Mouse (Mus musculus) olfactory bulb, adult 2 months (tissue): ENCODE results near the gene Dlgap1. TPM values are rescaled to one million over a fixed set of nuclear protein-coding genes. Genes with fewer than 3 reads are reported as not detected.

Experiments used
- H3K27ac ChIP-seq: fragments of 200-500 bp; 2 replicates; pipeline ENCODE4 v1.5.1; 2012; ENCODE audit warnings: low read depth, low read length; ENCODE audit not compliant: insufficient read depth
- H3K4me1 ChIP-seq: fragments of 200-500 bp; 2 replicates; pipeline ENCODE4 v1.6.1; 2012; ENCODE audit warnings: low read length; ENCODE audit not compliant: control insufficient read depth, insufficient read depth
- H3K4me3 ChIP-seq: fragments of 200-500 bp; 2 replicates; pipeline ENCODE4 v1.5.1; 2012; ENCODE audit warnings: mild to moderate bottlenecking, low read depth, low read length, moderate library complexity; ENCODE audit not compliant: insufficient read depth
- CTCF ChIP-seq: fragments of 200-500 bp; IDR thresholded peaks from 2 replicates; pipeline ENCODE4 v1.5.1; 2012; ENCODE audit warnings: low read depth, mild to moderate bottlenecking, low read length, moderate library complexity; ENCODE audit not compliant: insufficient read depth
- POLR2A ChIP-seq: fragments of 200-500 bp; IDR thresholded peaks from 2 replicates; pipeline ENCODE4 v1.6.1; 2012; ENCODE audit warnings: mild to moderate bottlenecking, low read depth, low read length, moderate library complexity; ENCODE audit not compliant: insufficient read depth
- WGBS: fragments of 180-500 bp; shearing (Covaris S2); methylation state at CpG from one replicate; pipeline ENCODE4 v1.1.7; 2018; 5-methylcytosine and 5-hydroxymethylcytosine counted together
- polyA plus RNA-seq: library from polyadenylated mRNA; stranded (reverse); fragments of >200 nt; gene quantifications from 2 replicates; pipeline ENCODE4 v1.2.4, GENCODE M21; 2012; ENCODE audit warnings: low replicate concordance; ENCODE audit not compliant: missing spikeins, insufficient read depth, insufficient read length

Dlgap1 gene
- polyA plus RNA-seq, 1 experiment = 117 TPM

GRCm38 (mm10) chr17:70594277-70594676 lies 625.4 kb downstream of the Dlgap1 start:
- TF ChIP-seq CTCF = no peak
- no peak for TF ChIP-seq POLR2A
- WGBS = 42% methylated on average over 1 of the region's 1 CpGs
- H3K27ac ChIP-seq = peak overlapping the region; percentile 72; the same call in 1 of the 2 replicates
- no peak overlapping the region for H3K4me3 ChIP-seq
- H3K4me1 ChIP-seq = peaks cover 20% of the 10 kb centered on the region

GRCm38 (mm10) chr17:70596326-70596725 lies 627.5 kb downstream of the Dlgap1 start:
- no peak overlapping the region for H3K4me3 ChIP-seq
- peaks cover 15% of the 10 kb centered on the region for H3K4me1 ChIP-seq
- TF ChIP-seq POLR2A = no peak
- no peak for TF ChIP-seq CTCF
- H3K27ac ChIP-seq = peak overlapping the region; percentile 85
- WGBS = 30% methylated on average over 2 of the region's 2 CpGs

GRCm38 (mm10) chr17:70600462-70600861 lies 631.6 kb downstream of the Dlgap1 start:
- TF ChIP-seq POLR2A (no peak), CTCF (no peak)
- H3K4me1 ChIP-seq = peaks cover 8% of the 10 kb centered on the region
- WGBS = 58% methylated on average over 6 of the region's 6 CpGs
- 0 out of 2 replicates have a peak overlapping the region, but pooled peaks have one; percentile 36 for H3K27ac ChIP-seq
- no peak overlapping the region for H3K4me3 ChIP-seq

- TF ChIP-seq CTCF = no peak
- no peak for TF ChIP-seq POLR2A
- 85% methylated on average over 7 of the region's 7 CpGs for WGBS
- no peak overlapping the region for H3K4me3 ChIP-seq
- no peak overlapping the region for H3K27ac ChIP-seq
- H3K4me1 ChIP-seq = peaks cover 8% of the 10 kb centered on the region; the same call in 1 of the 2 replicates
These were observed 633.2 kb downstream of the Dlgap1 start for GRCm38 (mm10) chr17:70602051-70602450.

GRCm38 (mm10) chr17:70605659-70606058 lies 636.8 kb downstream of the Dlgap1 start:
- TF ChIP-seq POLR2A (no peak), CTCF (no peak)
- Histone ChIP-seq H3K27ac (no peak overlapping the region), H3K4me1 (peaks cover 5% of the 10 kb centered on the region; the same call in 1 of the 2 replicates), H3K4me3 (no peak overlapping the region)
- 66% methylated on average over 5 of the region's 5 CpGs for WGBS

GRCm38 (mm10) chr17:70612171-70612570 lies 643.3 kb downstream of the Dlgap1 start:
- no peak for TF ChIP-seq POLR2A
- TF ChIP-seq CTCF = no peak

GRCm38 (mm10) chr17:70613897-70614296 lies 645.0 kb downstream of the Dlgap1 start:
- 81% methylated on average over 7 of the region's 7 CpGs for WGBS
- Histone ChIP-seq H3K4me1 (0 out of 2 replicates have a peak, but pooled peaks cover 3% of the 10 kb centered on the region), H3K4me3 (no peak overlapping the region), H3K27ac (0 out of 2 replicates have a peak overlapping the region, but pooled peaks have one; percentile 21)
- no peak for TF ChIP-seq POLR2A
- TF ChIP-seq CTCF = no peak

More at GRCm38 (mm10) chr17:70612171-70612570, 643.3 kb downstream of the Dlgap1 start:
- 38% methylated on average over 6 of the region's 6 CpGs for WGBS
- Histone ChIP-seq H3K4me3 (no peak overlapping the region), H3K4me1 (0 out of 2 replicates have a peak, but pooled peaks cover 3% of the 10 kb centered on the region), H3K27ac (no peak overlapping the region)

- H3K27ac ChIP-seq = no peak overlapping the region
- H3K4me1 ChIP-seq = 0 out of 2 replicates have a peak, but pooled peaks cover 3% of the 10 kb centered on the region
- no peak overlapping the region for H3K4me3 ChIP-seq
- TF ChIP-seq POLR2A (no peak), CTCF (no peak)
- WGBS = 62% methylated on average over 5 of the region's 5 CpGs
These were observed 645.7 kb downstream of the Dlgap1 start for GRCm38 (mm10) chr17:70614407-70615060.

GRCm38 (mm10) chr17:70622493-70622892 lies 653.6 kb downstream of the Dlgap1 start:
- Histone ChIP-seq H3K27ac (peak overlapping the region; percentile 56; the same call in 1 of the 2 replicates), H3K4me3 (no peak overlapping the region), H3K4me1 (peaks cover 8% of the 10 kb centered on the region; the same call in 1 of the 2 replicates)
- TF ChIP-seq POLR2A (no peak), CTCF (no peak)
- WGBS = 35% methylated on average over 8 of the region's 8 CpGs

GRCm38 (mm10) chr17:70626396-70626795 lies 657.5 kb downstream of the Dlgap1 start:
- no peak for TF ChIP-seq POLR2A
- Histone ChIP-seq H3K4me1 (peaks cover 20% of the 10 kb centered on the region), H3K4me3 (no peak overlapping the region), H3K27ac (no peak overlapping the region)
- 88% methylated on average over 9 of the region's 9 CpGs for WGBS
